Comparison of ENCODE assay signal across 9 mouse cellular contexts in the genomic region with DNA sequence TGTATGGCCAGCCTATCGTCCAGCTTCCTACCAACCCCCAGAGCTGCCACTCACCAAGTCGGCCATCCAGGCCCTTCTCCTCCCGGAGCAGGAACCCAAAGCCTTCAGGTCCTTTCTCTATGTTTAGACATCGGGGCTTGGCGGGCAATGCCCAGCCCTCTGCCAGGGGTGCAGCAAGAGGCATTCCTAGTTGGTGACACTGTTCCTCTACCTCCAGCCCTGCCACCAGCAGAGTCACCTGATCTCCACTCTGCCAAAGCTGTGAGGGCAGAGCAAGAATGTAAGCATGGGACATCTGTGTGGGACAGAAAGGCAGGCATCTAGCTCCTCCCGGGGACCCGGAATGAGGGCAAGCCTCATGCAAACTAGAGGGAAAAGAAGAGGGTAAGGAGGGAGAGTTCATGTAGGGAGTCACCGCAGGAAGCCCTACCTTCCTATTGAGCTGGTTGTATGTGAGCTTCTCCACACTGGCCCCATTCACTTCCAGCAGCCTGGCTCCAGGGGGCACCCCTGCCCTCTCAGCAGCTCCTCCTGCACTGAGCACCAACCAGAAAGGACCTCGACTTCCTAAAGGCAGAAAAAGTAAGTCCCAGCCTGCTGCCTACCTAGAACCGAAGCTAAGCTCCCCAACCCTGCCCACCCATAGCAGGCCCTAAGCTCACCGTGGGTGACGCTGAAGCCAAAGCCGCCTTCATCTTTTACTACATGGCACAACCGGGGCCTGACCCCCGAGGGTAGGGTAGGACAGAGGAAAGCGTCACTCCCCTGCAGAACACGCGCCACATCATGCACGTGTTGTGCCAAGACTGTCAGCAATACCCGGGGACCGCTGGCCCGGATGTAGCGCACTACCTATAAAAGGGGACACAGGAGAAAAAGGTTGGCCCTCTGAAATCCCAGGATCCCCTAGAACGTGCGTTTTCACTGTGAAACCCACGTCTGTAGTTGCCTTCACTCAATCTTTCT. TPM values are rescaled to one million over a fixed set of nuclear protein-coding genes. Genes with fewer than 3 reads are reported as not detected.
DNase-seq lines count a peak whose midpoint lies in the region; ATAC-seq and TF ChIP-seq lines count a peak whose summit lies in the region.
"Had no signal": no experiment of that assay in that cellular context is flagged by ENCODE, and none has a peak within 500 bp of the region (broad histone marks: within the 10 kb centered on the region; RNA-seq: fewer than 3 reads in every experiment).

No protein-coding gene starts in this region.

- no peaks in the 10 kb centered on the region for H3K9me3 ChIP-seq in forebrain, embryonic 16.5 days (ENCODE audit: control insufficient read depth, low read length)
- H3K9me3 ChIP-seq in hindbrain, embryonic 10.5 days, result no peaks in the 10 kb centered on the region

- TF ChIP-seq CTCF in bone marrow, adult 2 months (IDR thresholded peaks at IDR 0.05; ENCODE audit: control insufficient read depth, insufficient read depth, low read length), result peak; percentile 88

- H3K27me3 ChIP-seq in forebrain, embryonic 16.5 days (replicated peaks; ENCODE audit: control insufficient read depth, insufficient read depth, low read length), result no peaks in the 10 kb centered on the region
- peaks cover 16% of the 10 kb centered on the region; the same call in 1 of the 2 replicates for H3K27me3 ChIP-seq in hindbrain, embryonic 10.5 days (ENCODE audit: insufficient read depth, poor library complexity, severe bottlenecking)

- ATAC-seq in forebrain, embryonic 16.5 days, result peak; percentile 76

- H3K4me3 ChIP-seq in bone marrow, adult 2 months (replicated peaks; ENCODE audit: control insufficient read depth, low read depth, low read length), result no peak overlapping the region
- H3K4me3 ChIP-seq in forebrain, embryonic 16.5 days (replicated peaks; ENCODE audit: low read length), result no peak overlapping the region
- peak overlapping the region; percentile 23; the same call in 1 of the 2 replicates for H3K4me3 ChIP-seq in hindbrain, embryonic 10.5 days

- no peaks in the 10 kb centered on the region; the same call in 1 of the 2 replicates for H3K4me1 ChIP-seq in bone marrow, adult 2 months (ENCODE audit: control insufficient read depth, insufficient read depth, low read length)
- H3K4me1 ChIP-seq in forebrain, embryonic 16.5 days (replicated peaks; ENCODE audit: control insufficient read depth, insufficient read depth, low read length), result peaks cover 21% of the 10 kb centered on the region
- peaks cover 41% of the 10 kb centered on the region for H3K4me1 ChIP-seq in hindbrain, embryonic 10.5 days (replicated peaks)

- DNase-seq in ES-CJ7 (ENCODE audit: low read depth, low spot score), result peak; percentile 83
- peak; percentile 57 for DNase-seq in hindbrain, embryonic 10.5 days (ENCODE audit: low spot score)
- DNase-seq in layer of hippocampus, adult 9-11 months, result peak; percentile 78
- peak; percentile 82 for DNase-seq in lung, postnatal 10 days
- peak; percentile 69 for DNase-seq in retina, embryonic 14.5 days (ENCODE audit: low spot score)
- peak; percentile 90 for DNase-seq in thymus, postnatal 4 days

- WGBS in bone marrow, adult 2 months, result 39% methylated on average over 26 of the region's 26 CpGs
- 37% methylated on average over 26 of the region's 26 CpGs for WGBS in forebrain, embryonic 16.5 days
- WGBS in hindbrain, embryonic 10.5 days, result 45% methylated on average over 26 of the region's 26 CpGs

- no peak overlapping the region for H3K4me2 ChIP-seq in forebrain, embryonic 16.5 days (ENCODE audit: low read length)

- TF ChIP-seq POLR2A in bone marrow, adult 2 months (IDR thresholded peaks at IDR 0.05; ENCODE audit: borderline replicate concordance, control insufficient read depth, low read depth, low read length), result no peak

- no peaks in the 10 kb centered on the region for H3K36me3 ChIP-seq in forebrain, embryonic 16.5 days (ENCODE audit: control insufficient read depth, insufficient read depth)
- H3K36me3 ChIP-seq in hindbrain, embryonic 10.5 days, result no peaks in the 10 kb centered on the region

- H3K27ac ChIP-seq in bone marrow, adult 2 months (ENCODE audit: control insufficient read depth, insufficient read depth, low read depth, low read length, poor library complexity), result no peak overlapping the region
- no peak overlapping the region for H3K27ac ChIP-seq in forebrain, embryonic 16.5 days (ENCODE audit: low read length)
- peak overlapping the region; percentile 35; the same call in 1 of the 2 replicates for H3K27ac ChIP-seq in hindbrain, embryonic 10.5 days

- H3K9ac ChIP-seq in forebrain, embryonic 16.5 days (replicated peaks; ENCODE audit: low read depth, low read length), result no peak overlapping the region

RNA-seq across cellular contexts. Expression of a gene that starts 1.8 kb away (rescaled TPM):
- polyA plus RNA-seq in bone marrow, adult 2 months (2011; ENCODE audit: insufficient read depth, insufficient read length, low replicate concordance, missing spikeins), result 2.7 and 7.3 TPM in 2 replicates
- 0.53 and 0.73 TPM in 2 replicates for polyA plus RNA-seq in forebrain, embryonic 16.5 days (2015; fragmentation: Nextera tagmentation; extraction: Ambion mirVana)
- 0.14 TPM in 1 of 2 replicates, not detected in the other for polyA plus RNA-seq in hindbrain, embryonic 10.5 days (2016; fragmentation: Nextera tagmentation; extraction: Ambion mirVana)

RNA-seq across cellular contexts. Expression of a gene that starts 9.0 kb away (rescaled TPM):
- 1.4 TPM in 1 of 2 replicates, not detected in the other for polyA plus RNA-seq in bone marrow, adult 2 months (2011; ENCODE audit: insufficient read depth, insufficient read length, low replicate concordance, missing spikeins)
- polyA plus RNA-seq in forebrain, embryonic 16.5 days (2015; fragmentation: Nextera tagmentation; extraction: Ambion mirVana), result 0.48 TPM in 1 of 2 replicates, not detected in the other
- not detected in 2 replicates for polyA plus RNA-seq in hindbrain, embryonic 10.5 days (2016; fragmentation: Nextera tagmentation; extraction: Ambion mirVana)
- polyA plus RNA-seq: frontal cortex, adult 2 months had no signal

RNA-seq across cellular contexts. Expression of a gene that starts 15.6 kb away (rescaled TPM):
- 24.3 and 50.5 TPM in 2 replicates for polyA plus RNA-seq in bone marrow, adult 2 months (2011; ENCODE audit: insufficient read depth, insufficient read length, low replicate concordance, missing spikeins)
- polyA plus RNA-seq in forebrain, embryonic 16.5 days (2015; fragmentation: Nextera tagmentation; extraction: Ambion mirVana), result 26.3 and 27.1 TPM in 2 replicates
- polyA plus RNA-seq in hindbrain, embryonic 10.5 days (2016; fragmentation: Nextera tagmentation; extraction: Ambion mirVana), result 21.1 and 22.8 TPM in 2 replicates

RNA-seq across cellular contexts. Expression of a gene that starts 18.9 kb away (rescaled TPM):
- 11.6 and 25.0 TPM in 2 replicates for polyA plus RNA-seq in bone marrow, adult 2 months (2011; ENCODE audit: insufficient read depth, insufficient read length, low replicate concordance, missing spikeins)
- 4.3 and 5.2 TPM in 2 replicates for polyA plus RNA-seq in forebrain, embryonic 16.5 days (2015; fragmentation: Nextera tagmentation; extraction: Ambion mirVana)
- polyA plus RNA-seq in hindbrain, embryonic 10.5 days (2016; fragmentation: Nextera tagmentation; extraction: Ambion mirVana), result 2.4 and 3.3 TPM in 2 replicates

RNA-seq across cellular contexts. Expression of a gene that starts 39.0 kb away (rescaled TPM):
- 45.0 and 74.1 TPM in 2 replicates for polyA plus RNA-seq in bone marrow, adult 2 months (2011; ENCODE audit: insufficient read depth, insufficient read length, low replicate concordance, missing spikeins)
- polyA plus RNA-seq in forebrain, embryonic 16.5 days (2015; fragmentation: Nextera tagmentation; extraction: Ambion mirVana), result 16.9 and 21.8 TPM in 2 replicates
- 4.3 and 7.2 TPM in 2 replicates for polyA plus RNA-seq in hindbrain, embryonic 10.5 days (2016; fragmentation: Nextera tagmentation; extraction: Ambion mirVana)
